ENCODE assay signal across 16 mouse cellular contexts in genomic region chr2:71268691-71269090, GRCm38 (mm10).
"Had no signal": no experiment of that assay in that cellular context is flagged by ENCODE, and none has a peak within 500 bp of the region (broad histone marks: within the 10 kb centered on the region; RNA-seq: fewer than 3 reads in every experiment).

No protein-coding gene starts in this region.

- H3K9me3 ChIP-seq: kidney, embryonic 15.5 days; lung, embryonic 15.5 days; megakaryocyte, embryonic 14.5 days had no signal

- DNase-seq: kidney, adult 11 months; kidney, adult 8-10 months; kidney, postnatal 10 days; kidney, postnatal 36 days; layer of hippocampus, postnatal 36 days; lung, adult 18-20 months; lung, postnatal 10 days; lung, postnatal 36 days; midbrain, embryonic 14.5 days; thymus, adult 18-20 months; thymus, postnatal 4 days had no signal

- H3K27ac ChIP-seq: kidney, embryonic 15.5 days; left cerebral cortex, adult 2 months; lung, embryonic 15.5 days had no signal

- H3K4me3 ChIP-seq: kidney, embryonic 15.5 days; left cerebral cortex, adult 2 months; lung, embryonic 15.5 days; megakaryocyte, embryonic 14.5 days had no signal

- H3K27me3 ChIP-seq: kidney, embryonic 15.5 days; lung, embryonic 15.5 days; megakaryocyte, embryonic 14.5 days had no signal

- H3K4me2 ChIP-seq: kidney, embryonic 15.5 days; lung, embryonic 15.5 days; midbrain, embryonic 11.5 days had no signal

- H3K9ac ChIP-seq: kidney, embryonic 15.5 days; lung, embryonic 15.5 days had no signal

- H3K4me1 ChIP-seq: lung, embryonic 15.5 days had no signal
